Mouse (Mus musculus): ENCODE results near the gene Lnpep. TPM values are rescaled to one million over a fixed set of nuclear protein-coding genes. Genes with fewer than 3 reads are reported as not detected.

The Lnpep gene
- total and polyA plus RNA-seq, 3 experiments: 10.0 to 773 (median 20.7) TPM

DNA sequence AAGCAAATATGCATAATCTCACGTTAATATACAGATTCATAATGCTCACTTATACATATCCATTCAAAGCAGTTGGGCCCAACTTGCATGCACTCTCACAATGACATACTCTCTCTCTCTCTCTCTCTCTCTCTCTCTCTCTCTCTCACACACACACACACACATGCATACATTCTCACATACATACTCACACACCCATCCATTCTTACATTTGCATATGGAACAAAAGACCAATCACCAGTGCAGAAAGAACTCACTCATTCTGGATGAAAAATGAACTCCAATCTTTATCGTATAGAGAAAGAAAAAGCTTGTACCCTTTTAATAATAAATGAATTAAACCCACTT, 31.0 kb upstream of the Lnpep start:
- TF ChIP-seq SMC3 (IDR thresholded peaks at IDR 0.05; ENCODE audit: low read depth, low read length) (no peak), MAX (IDR thresholded peaks at IDR 0.05; ENCODE audit: low read length) (no peak), USF1 (IDR thresholded peaks at IDR 0.05; ENCODE audit: low read depth, low read length) (no peak), SIN3A (IDR thresholded peaks at IDR 0.05; ENCODE audit: low read length) (no peak), UBTF (IDR thresholded peaks at IDR 0.05; ENCODE audit: borderline replicate concordance, insufficient read depth, low read depth, low read length) (no peak), TAL1 (IDR thresholded peaks at IDR 0.05; ENCODE audit: low read length) (no peak), MEF2A (IDR thresholded peaks at IDR 0.05; ENCODE audit: extremely low read depth, insufficient replicate concordance, low read depth, low read length, poor library complexity, severe bottlenecking) (no peak), JUND (IDR thresholded peaks at IDR 0.05; ENCODE audit: low read depth, low read length) (no peak)
- Histone ChIP-seq H3K9me3 (replicated peaks; ENCODE audit: insufficient read depth, low read length) (no peaks in the 10 kb centered on the region), H3K9ac (ENCODE audit: control insufficient read depth, low read depth, low read length, poor library complexity, severe bottlenecking) (no peak overlapping the region), H3K36me3 (ENCODE audit: control insufficient read depth in 1 of 2, insufficient read depth in 2 of 2, low read length in 2 of 2) (no peaks in the 10 kb centered on the region; a peak in 1 of 4 replicates), H3K27ac (ENCODE audit: control insufficient read depth, low read depth, low read length) (no peak overlapping the region), H3K79me2 (ENCODE audit: control insufficient read depth, insufficient read depth, low read length, poor library complexity) (no peaks in the 10 kb centered on the region), H3K27me3 (ENCODE audit: control insufficient read depth in 1 of 2, insufficient read depth in 2 of 2, low read length in 2 of 2) (no peaks in the 10 kb centered on the region), H3K4me1 (ENCODE audit: control insufficient read depth in 1 of 2, insufficient read depth in 2 of 2, low read length in 2 of 2) (peaks cover 0 to 6% of the 10 kb centered on the region in 2 experiments; a peak in 2 of 4 replicates), H3K4me3 (ENCODE audit: control insufficient read depth in 1 of 2, insufficient read depth in 1 of 2, low read depth in 2 of 2, low read length in 2 of 2) (no peak overlapping the region)
- no peak for DNase-seq (ENCODE audit: low read depth, low spot score)

DNA sequence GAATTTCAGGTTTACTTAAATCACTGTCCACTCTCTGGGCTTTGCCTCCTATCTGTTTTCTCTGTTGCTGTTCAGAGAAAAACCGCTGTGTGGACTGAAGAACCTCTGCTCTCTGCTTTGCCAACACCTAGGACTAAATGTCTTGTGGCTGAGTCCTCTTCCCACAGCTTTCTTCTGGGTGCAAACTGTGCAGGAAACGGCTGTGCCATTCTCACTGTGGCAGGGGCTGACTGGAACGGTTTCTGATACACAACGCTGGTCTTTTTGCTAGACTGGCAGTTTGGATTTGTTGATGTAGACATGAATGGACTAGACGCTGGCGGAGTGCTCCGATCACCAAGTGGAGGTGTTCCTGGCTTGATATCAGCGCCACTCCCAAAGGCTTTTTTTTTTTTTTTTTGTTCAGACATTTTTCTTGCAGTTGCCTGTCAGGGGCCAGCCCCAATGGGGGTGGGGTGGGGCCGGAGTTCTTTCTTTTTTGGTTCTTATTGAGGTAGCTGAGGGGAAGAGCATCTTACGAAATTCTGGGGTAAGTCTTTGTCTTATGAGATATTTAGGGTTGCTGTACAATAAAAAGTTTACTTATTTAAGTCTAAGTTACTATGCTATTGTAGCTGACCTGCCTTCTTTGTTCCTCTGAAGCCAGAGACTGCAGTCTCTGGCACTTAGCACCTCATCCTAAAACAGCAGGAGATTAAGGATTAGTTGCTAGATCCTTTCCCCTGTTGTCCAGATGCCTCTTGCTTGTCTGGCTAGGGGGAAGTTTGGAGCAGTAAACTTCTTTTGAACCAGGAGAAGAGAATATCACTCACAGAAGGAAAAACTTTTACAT, 30.4 kb upstream of the Lnpep start:
- no peaks in the 10 kb centered on the region; a peak in 1 of 4 replicates for H3K36me3 ChIP-seq (ENCODE audit: control insufficient read depth in 1 of 2, insufficient read depth in 2 of 2, low read length in 2 of 2)
- no peak for TF ChIP-seq ZC3H11A (IDR thresholded peaks at IDR 0.05; ENCODE audit: low read depth, low read length)
- TF ChIP-seq KAT2A (conservative IDR thresholded peaks at IDR 0.05; ENCODE audit: low read depth, low read length): no peak
- TF ChIP-seq MYC (IDR thresholded peaks at IDR 0.05; ENCODE audit: low read depth, low read length): no peak
- no peak for TF ChIP-seq SMC3 (IDR thresholded peaks at IDR 0.05; ENCODE audit: low read depth, low read length)
- TF ChIP-seq MAX (IDR thresholded peaks at IDR 0.05; ENCODE audit: low read length): no peak
- no peak for TF ChIP-seq NELFE (IDR thresholded peaks at IDR 0.05; ENCODE audit: low read depth, low read length)
- no peak for TF ChIP-seq GATA1 (IDR thresholded peaks at IDR 0.05; ENCODE audit: low read depth, low read length)
- no peak for TF ChIP-seq USF2 (IDR thresholded peaks at IDR 0.05; ENCODE audit: borderline replicate concordance in 1 of 2, insufficient read depth in 1 of 2, low read depth in 1 of 2, low read length in 2 of 2)
- no peak for TF ChIP-seq ELF1 (IDR thresholded peaks at IDR 0.05; ENCODE audit: low read depth, low read length)
- no peak for TF ChIP-seq RAD21 (IDR thresholded peaks at IDR 0.05; ENCODE audit: low read depth, low read length)
- TF ChIP-seq CHD2 (IDR thresholded peaks at IDR 0.05; ENCODE audit: low read length): no peak
- no peak for TF ChIP-seq GABPA (IDR thresholded peaks at IDR 0.05; ENCODE audit: low read depth, low read length)
- TF ChIP-seq MYB (IDR thresholded peaks at IDR 0.05; ENCODE audit: low read depth, low read length): no peak
- TF ChIP-seq CTCF (IDR thresholded peaks at IDR 0.05 in 2 of 3, conservative IDR thresholded peaks at IDR 0.05 in 1 of 3; ENCODE audit: control insufficient read depth in 1 of 3, insufficient read depth in 1 of 3, low read depth in 2 of 3, low read length in 3 of 3, poor library complexity in 1 of 3, severe bottlenecking in 1 of 3): no peak
- no peaks in the 10 kb centered on the region for H3K27me3 ChIP-seq (ENCODE audit: control insufficient read depth in 1 of 2, insufficient read depth in 2 of 2, low read length in 2 of 2)
- no peaks in the 10 kb centered on the region for H3K9me3 ChIP-seq (replicated peaks; ENCODE audit: insufficient read depth, low read length)
- peaks cover 0 to 6% of the 10 kb centered on the region in 2 experiments; a peak in 2 of 4 replicates for H3K4me1 ChIP-seq (ENCODE audit: control insufficient read depth in 1 of 2, insufficient read depth in 2 of 2, low read length in 2 of 2)
- H3K79me2 ChIP-seq (ENCODE audit: control insufficient read depth, insufficient read depth, low read length, poor library complexity): no peaks in the 10 kb centered on the region
- H3K9ac ChIP-seq (ENCODE audit: control insufficient read depth, low read depth, low read length, poor library complexity, severe bottlenecking): no peak overlapping the region
- H3K27ac ChIP-seq (ENCODE audit: control insufficient read depth, low read depth, low read length): no peak overlapping the region
- no peak overlapping the region for H3K4me3 ChIP-seq (ENCODE audit: control insufficient read depth in 1 of 2, insufficient read depth in 1 of 2, low read depth in 2 of 2, low read length in 2 of 2)
- no peak for DNase-seq (ENCODE audit: low read depth, low spot score)
